Mouse (Mus musculus) left cerebral cortex, postnatal 4 days (tissue): Measurements from ENCODE around the gene Mthfs. TPM values are rescaled to one million over a fixed set of nuclear protein-coding genes. Genes with fewer than 3 reads are reported as not detected.
"Not testable (repeated sequence)": the region's sequence is repeated elsewhere in the genome, so short reads cannot be mapped to it uniquely, and the experiment has no call there.

Experiments used
- DNase-seq: peaks from one replicate; pipeline ENCODE4 v3.0.0-alpha.2; 2022
- intact Hi-C: fragments of 180-260 bp; cut with DNase I; formaldehyde crosslinking; loops from one replicate; pipeline ENCODE4 v1.15.1; 2025
- total RNA-seq, 2 experiments: library from RNA; stranded (reverse); gene quantifications; 2 replicates each; pipeline ENCODE4 v1.2.3; 2021

Gene Mthfs
- total RNA-seq, 2 experiments from 2014 or later, result 30.0 to 32.6 TPM

DNA sequence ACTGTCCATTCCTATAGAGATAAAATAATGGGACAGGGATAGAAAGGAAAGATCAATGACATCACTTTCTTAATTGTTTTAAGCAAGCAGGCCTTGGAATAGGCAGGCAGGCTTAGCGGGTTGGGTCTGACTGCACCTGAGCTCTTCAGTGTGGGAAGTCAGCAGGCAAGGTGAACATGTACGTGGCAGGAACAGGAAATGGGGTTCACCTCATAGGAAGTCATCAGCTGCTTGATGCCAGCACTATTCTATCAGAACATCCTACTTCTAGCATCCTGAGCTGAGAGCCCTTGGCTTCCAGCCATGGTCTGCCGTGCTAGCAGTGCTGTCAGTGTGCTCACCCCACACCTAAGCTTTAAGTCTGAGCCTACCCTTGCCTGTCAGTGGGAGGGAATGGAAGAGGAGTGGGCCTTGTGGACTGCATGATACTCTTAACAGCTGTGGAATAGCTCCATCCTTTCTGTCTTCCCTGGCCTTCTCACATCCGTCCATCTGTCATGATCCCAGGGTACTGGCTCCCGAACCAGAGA, 28.6 kb downstream of the Mthfs start:
- intact Hi-C loops, result not testable (repeated sequence)
- DNase-seq, result peak; percentile 27

DNA sequence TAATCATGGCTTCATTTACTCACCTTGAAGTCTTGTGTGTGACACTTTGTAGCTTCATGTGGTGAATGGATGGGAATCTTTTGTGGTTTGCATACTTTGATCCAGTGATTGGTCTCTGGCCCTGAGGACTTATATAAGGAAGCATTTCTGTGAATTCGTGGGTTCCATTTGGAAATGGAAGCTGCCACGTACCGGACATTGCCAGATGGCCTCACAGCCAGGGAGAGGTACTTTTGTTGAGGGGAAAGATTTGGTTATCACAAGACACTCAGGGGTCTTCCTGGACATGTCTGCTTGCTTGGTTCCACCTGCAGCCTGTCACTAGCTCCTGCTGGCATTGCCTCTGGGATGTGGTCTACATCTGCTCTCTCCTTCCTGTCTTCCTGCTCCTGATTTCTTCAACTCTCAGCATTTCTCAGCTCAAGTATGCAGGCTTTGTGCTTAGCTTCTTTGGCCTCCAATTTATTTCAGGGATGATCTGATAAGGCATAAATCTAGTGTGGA, 30.1 kb downstream of the Mthfs start:
- intact Hi-C loops, result not testable (repeated sequence)
- DNase-seq, result peak; percentile 75

GRCm38 (mm10) chr9:89253400-89253799, 42.9 kb downstream of the Mthfs start:
- DNase-seq, result no peak
- intact Hi-C loops, result no loop called here

DNA sequence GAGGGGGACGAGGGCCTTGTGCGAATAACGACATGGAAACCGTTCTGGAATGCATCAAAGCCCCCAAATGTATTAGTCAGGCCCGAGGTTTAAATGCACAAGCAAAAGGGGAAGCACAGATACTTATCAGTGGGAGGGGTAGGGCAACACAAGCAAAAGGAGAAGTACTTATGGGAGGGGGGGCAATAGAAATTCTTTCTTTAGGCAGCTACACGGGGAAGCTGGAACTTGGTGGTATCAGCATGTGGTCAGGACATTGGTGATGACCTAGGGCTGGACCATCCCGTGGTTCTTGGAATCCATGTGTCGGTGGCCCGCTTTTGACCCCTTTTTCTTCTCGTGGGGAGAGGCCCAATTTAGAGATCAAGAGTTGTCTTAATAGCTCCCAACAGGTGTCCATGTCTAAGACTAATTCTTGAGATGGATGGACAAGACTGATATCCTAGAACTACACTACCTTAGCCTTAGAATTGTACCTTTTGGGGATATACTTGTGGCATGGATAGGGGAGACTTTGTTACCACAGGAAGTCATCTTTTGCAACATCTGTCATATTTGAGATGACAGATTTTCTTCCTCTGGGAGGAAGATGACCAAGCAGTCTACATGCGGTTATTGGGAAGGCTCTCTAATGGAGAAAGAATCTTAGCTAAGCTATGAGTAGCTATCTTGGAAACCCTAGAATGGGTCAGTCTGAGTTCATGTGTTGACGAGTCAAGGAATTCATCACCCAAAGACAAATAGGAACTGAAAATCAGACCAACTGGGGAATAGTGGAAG, 46.3 kb downstream of the Mthfs start:
- intact Hi-C loops, result no loop called here
- no peak for DNase-seq

DNA sequence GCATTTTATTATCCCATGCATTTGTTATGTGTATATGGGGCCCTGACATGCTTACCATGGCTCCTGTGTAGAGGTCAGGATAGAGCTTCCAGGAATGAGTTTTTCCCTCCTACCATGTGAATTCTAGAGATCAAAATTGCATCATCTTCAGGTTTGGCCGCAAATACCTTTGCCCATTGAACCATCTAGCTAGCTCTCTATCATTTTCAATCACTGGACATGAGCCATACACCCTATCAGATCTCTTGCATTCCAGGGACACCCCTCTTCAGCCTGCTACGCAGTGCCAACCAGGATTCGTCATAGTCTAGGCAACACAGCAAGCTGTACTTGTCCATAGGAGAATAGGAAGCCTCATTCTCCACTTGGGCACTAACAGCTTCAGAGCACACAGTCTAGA, 53.5 kb downstream of the Mthfs start:
- intact Hi-C loops, result no loop called here

DNA sequence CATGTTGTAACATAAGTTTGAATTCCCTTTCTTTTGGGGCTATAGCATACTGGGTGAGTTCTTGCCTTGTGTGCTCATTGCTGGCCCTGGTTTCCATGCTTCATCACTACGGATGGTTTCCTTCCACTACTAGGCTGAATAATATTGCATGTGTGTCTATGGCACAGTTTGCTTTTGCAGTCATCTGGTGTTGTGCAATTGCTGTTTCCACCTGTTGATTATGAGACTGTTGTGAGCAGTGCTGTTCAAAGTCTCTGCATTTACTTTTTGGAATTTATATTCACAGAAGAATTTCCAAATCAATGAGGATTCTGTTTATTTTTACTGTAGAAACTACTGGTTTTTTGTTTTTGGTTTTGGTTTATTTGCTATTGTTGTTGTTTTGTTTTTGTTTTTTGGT, 54.1 kb downstream of the Mthfs start:
- intact Hi-C loops, result no loop called here

More for the DNA sequence above, 53.5 kb downstream of the Mthfs start:
- no peak for DNase-seq

GRCm38 (mm10) chr9:89267093-89267492, 56.6 kb downstream of the Mthfs start:
- intact Hi-C loops, result no loop called here
- DNase-seq, result no peak

More for the DNA sequence above, 54.1 kb downstream of the Mthfs start:
- DNase-seq, result no peak

DNA sequence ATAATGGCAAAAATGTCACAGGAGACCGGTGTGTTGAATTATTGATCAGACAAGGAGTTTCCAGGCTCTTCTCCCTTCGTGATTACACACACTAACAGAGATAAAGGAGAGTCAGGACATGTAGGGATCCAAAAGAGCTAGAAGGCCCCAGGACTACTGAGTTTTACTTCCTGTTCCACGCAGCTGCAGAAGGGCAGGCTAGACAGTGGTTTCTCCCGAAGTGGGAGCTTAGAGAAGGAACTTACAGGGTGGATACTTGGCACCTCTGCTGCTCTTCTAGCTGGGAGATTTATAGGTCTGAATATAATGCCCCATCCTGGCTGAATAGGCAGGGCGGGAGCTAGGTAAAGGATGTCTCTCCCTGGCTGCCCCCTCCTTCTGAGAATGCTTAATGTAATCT, 57.1 kb downstream of the Mthfs start:
- DNase-seq, result no peak
- intact Hi-C loops, result no loop called here

- DNase-seq, result peak; percentile 3
- intact Hi-C loops, result no loop called here
Measured at GRCm38 (mm10) chr9:89270376-89270775, 59.9 kb downstream of the Mthfs start.

DNA sequence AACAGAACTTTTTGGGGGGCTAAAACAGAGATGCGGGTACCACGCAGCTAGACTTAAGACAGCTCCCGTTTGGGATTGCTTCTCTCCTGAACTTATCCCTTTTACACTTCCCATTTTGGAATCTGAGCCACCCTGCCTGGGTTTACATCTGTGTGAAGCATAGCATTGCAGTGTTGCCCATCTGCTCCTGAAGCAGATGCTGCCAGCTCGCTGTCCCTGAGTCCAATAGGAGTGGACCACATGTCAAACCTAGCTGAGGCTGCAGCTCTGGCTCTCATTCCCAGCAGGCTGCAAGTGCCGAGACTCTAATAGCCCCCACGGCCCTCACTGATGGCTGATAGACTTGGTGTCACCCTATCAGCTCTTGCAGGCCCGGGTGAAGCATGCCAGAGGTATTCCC, 63.3 kb downstream of the Mthfs start:
- peak; percentile 57 for DNase-seq
- intact Hi-C loops, result no loop called here

GRCm38 (mm10) chr9:89278207-89278606, 67.7 kb downstream of the Mthfs start:
- intact Hi-C loops, result no loop called here
- DNase-seq, result no peak

GRCm38 (mm10) chr9:89282374-89283068, 72.0 kb downstream of the Mthfs start:
- DNase-seq, result no peak
- intact Hi-C loops, result no loop called here

- intact Hi-C loops, result no loop called here
- no peak for DNase-seq
Measured at GRCm38 (mm10) chr9:89288037-89288436, 77.6 kb downstream of the Mthfs start.

DNA sequence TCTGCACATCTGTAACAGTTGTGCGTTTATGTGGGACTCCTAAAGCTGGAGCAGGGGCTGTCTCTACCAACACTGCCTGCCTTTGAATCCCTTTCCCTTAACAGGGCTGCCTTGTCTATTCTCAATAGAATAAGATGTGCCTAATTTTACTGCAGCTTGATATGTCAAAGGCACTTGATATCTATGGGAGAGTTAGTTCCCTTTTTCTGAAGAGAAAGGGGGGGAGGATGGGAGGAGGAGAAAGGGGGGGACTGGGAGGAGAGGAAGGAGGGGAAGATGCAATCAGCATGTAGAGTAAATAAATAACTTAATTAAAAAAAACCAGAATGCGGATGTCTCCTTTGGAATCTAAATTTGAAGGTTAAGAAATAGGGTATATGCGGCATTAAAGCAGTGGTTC, 82.9 kb downstream of the Mthfs start:
- intact Hi-C loops, result no loop called here
- no peak for DNase-seq

- intact Hi-C loops, result no loop called here
- DNase-seq, result no peak
Measured at GRCm38 (mm10) chr9:89294121-89294520, 83.6 kb downstream of the Mthfs start.

DNA sequence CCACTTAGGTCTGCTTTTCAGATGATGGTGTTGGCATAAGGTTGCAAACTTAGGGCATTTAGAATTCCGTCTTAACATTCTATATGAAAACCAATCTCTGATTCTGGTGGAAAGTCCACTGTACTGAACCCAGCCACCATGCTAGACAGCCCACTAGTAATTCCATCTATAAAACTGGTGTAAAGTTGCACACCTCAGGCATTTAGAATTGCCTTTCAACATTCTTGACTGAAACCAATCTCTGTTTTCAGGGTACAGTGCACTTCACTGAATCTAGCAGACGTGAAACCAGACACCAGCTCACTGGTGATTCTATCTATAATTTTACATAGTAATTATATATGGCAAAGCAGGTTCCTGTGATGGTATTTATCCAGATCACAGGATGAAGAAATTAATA, 95.2 kb downstream of the Mthfs start:
- intact Hi-C loops, result no loop called here
- DNase-seq, result no peak

GRCm38 (mm10) chr9:89308357-89309194, 98.1 kb downstream of the Mthfs start:
- intact Hi-C loops, result no loop called here
- no peak for DNase-seq

DNA sequence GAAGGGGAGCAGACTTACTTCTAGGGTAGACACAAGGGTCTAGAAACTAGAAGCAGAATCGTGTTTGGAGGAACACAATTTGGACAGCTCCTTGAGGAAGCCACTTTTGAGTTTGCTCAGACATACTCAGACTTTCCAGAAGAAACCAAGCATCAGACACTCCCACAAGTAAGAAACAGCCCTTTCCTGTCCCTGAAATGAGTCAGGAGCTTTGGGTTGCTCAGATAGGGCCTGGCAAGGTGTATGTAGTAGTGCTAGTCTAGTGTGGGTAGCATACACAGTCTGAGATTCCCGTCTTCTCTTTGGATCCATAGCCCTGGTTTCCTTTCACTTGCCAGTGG, 98.7 kb downstream of the Mthfs start:
- DNase-seq, result no peak
- intact Hi-C loops, result no loop called here

- DNase-seq, result no peak
- intact Hi-C loops, result no loop called here
Measured at GRCm38 (mm10) chr9:89311649-89312048, 101.2 kb downstream of the Mthfs start.

GRCm38 (mm10) chr9:89373731-89374130, 163.3 kb downstream of the Mthfs start:
- DNase-seq, result peak; percentile 26
- intact Hi-C loops, result no loop called here

GRCm38 (mm10) chr9:89374650-89375049, 164.2 kb downstream of the Mthfs start:
- intact Hi-C loops, result no loop called here
- no peak for DNase-seq
